Mouse (Mus musculus) midbrain, postnatal 0 days (tissue): ENCODE measurements around the gene Uqcc2. TPM values are rescaled to one million over a fixed set of nuclear protein-coding genes. Genes with fewer than 3 reads are reported as not detected.

ENCODE experiments used
- ATAC-seq: fragments of 200-750 bp; cut with Nextera tagmentation; 2 replicates; pipeline ENCODE4 v1.8.0; 2017; ENCODE audit warnings: moderate number of reproducible peaks, mild to moderate bottlenecking, moderate TSS enrichment, moderate library complexity; ENCODE audit not compliant: low FRiP score
- DNase-seq: peaks from one replicate; pipeline ENCODE4 v3.0.0-alpha.2; 2015; ENCODE audit warnings: low spot score
- H3K27ac ChIP-seq: fragments of 300-500 bp; sonication (generic); 2 replicates; pipeline ENCODE4 v1.5.1; 2014; ENCODE audit warnings: low read depth, mild to moderate bottlenecking, low read length, mixed read lengths
- H3K27me3 ChIP-seq: fragments of 300-500 bp; sonication (generic); 2 replicates; pipeline ENCODE4 v1.6.1; 2014; ENCODE audit warnings: low read length, control low read depth, mixed read lengths; ENCODE audit not compliant: insufficient read depth
- H3K36me3 ChIP-seq: fragments of 300-500 bp; sonication (generic); 2 replicates; pipeline ENCODE4 v1.6.1; 2014; ENCODE audit warnings: low read length, control low read depth, mixed read lengths; ENCODE audit not compliant: insufficient read depth
- H3K4me1 ChIP-seq: fragments of 300-500 bp; sonication (generic); 2 replicates; pipeline ENCODE4 v1.6.1; 2014; ENCODE audit warnings: mild to moderate bottlenecking, control low read depth, antibody characterized with exemption, low read length, mixed read lengths; ENCODE audit not compliant: insufficient read depth
- H3K4me2 ChIP-seq: fragments of 300-500 bp; sonication (generic); 2 replicates; pipeline ENCODE4 v1.6.1; 2014; ENCODE audit warnings: low read depth, mild to moderate bottlenecking, low read length, mixed read lengths; ENCODE audit not compliant: poor library complexity, severe bottlenecking
- H3K4me3 ChIP-seq: fragments of 300-500 bp; sonication (generic); 2 replicates; pipeline ENCODE4 v1.5.1; 2014; ENCODE audit warnings: low read depth, mild to moderate bottlenecking, low read length, moderate library complexity
- H3K9ac ChIP-seq: fragments of 300-500 bp; sonication (generic); replicated peaks from 2 replicates; pipeline ENCODE4 v1.6.1; 2014; ENCODE audit warnings: mild to moderate bottlenecking, low read length, moderate library complexity, mixed read lengths; ENCODE audit not compliant: poor library complexity, severe bottlenecking
- H3K9me3 ChIP-seq: fragments of 300-500 bp; sonication (generic); 2 replicates; pipeline ENCODE4 v1.6.1; 2016; ENCODE audit warnings: low read length, control low read depth
- CTCF ChIP-seq: IDR thresholded peaks from 2 replicates; pipeline ENCODE4 v1.5.1; 2016; ENCODE audit warnings: antibody characterized with exemption, mild to moderate bottlenecking
- WGBS: fragments of 180-500 bp; shearing (Covaris S2); extraction: QIAGEN DNeasy Blood & Tissue Kit; methylation state at CpG from one replicate; pipeline ENCODE4 v1.1.7; 2014; 5-methylcytosine and 5-hydroxymethylcytosine counted together
- polyA plus RNA-seq: library from polyadenylated mRNA; unstranded; fragments of >200 nt; fragmentation: Nextera tagmentation; extraction: Ambion mirVana; gene quantifications from 2 replicates; pipeline ENCODE4 v1.2.1, GENCODE M21; 2015
- total RNA-seq: library from RNA; depleted of rRNA; stranded (reverse); fragments of >200 nt; gene quantifications from 2 replicates; pipeline ENCODE4 v1.2.3, GENCODE M21; 2014

The Uqcc2 gene
- total and polyA plus RNA-seq, 2 experiments from 2014 or later: 213 to 453 TPM

GRCm38 (mm10) chr17:27121266-27121665, 12.4 kb downstream of the Uqcc2 start:
- no peak overlapping the region for H3K27ac ChIP-seq
- H3K4me3 ChIP-seq: no peak overlapping the region
- H3K27me3 ChIP-seq: no peaks in the 10 kb centered on the region
- no peaks in the 10 kb centered on the region for H3K9me3 ChIP-seq
- peaks cover 21% of the 10 kb centered on the region for H3K36me3 ChIP-seq
- H3K4me2 ChIP-seq: no peak overlapping the region
- peak; percentile 15; the same call in 1 of the 2 replicates for TF ChIP-seq CTCF
- ATAC-seq: no peak
- peaks cover 15% of the 10 kb centered on the region; the same call in 1 of the 2 replicates for H3K4me1 ChIP-seq
- WGBS: 28% methylated on average over 14 of the region's 14 CpGs
- DNase-seq: no peak
- H3K9ac ChIP-seq: no peak overlapping the region

- no peaks in the 10 kb centered on the region for H3K27me3 ChIP-seq
- H3K27ac ChIP-seq: no peak overlapping the region
- TF ChIP-seq CTCF: peak; percentile 83
- WGBS: 7% methylated on average over 18 of the region's 18 CpGs
- ATAC-seq (peak; percentile 47; the same call in 1 of the 2 replicates), DNase-seq (peak; percentile 77)
- peaks cover 11% of the 10 kb centered on the region; the same call in 1 of the 2 replicates for H3K4me1 ChIP-seq
- H3K9me3 ChIP-seq: no peaks in the 10 kb centered on the region
- peaks cover 21% of the 10 kb centered on the region for H3K36me3 ChIP-seq
- no peak overlapping the region for H3K4me3 ChIP-seq
- no peak overlapping the region for H3K9ac ChIP-seq
- no peak overlapping the region for H3K4me2 ChIP-seq
These were observed 13.1 kb downstream of the Uqcc2 start for GRCm38 (mm10) chr17:27120561-27121024.

GRCm38 (mm10) chr17:27119954-27120353, 13.8 kb downstream of the Uqcc2 start:
- DNase-seq: no peak
- 61% methylated on average over 8 of the region's 8 CpGs for WGBS
- no peaks in the 10 kb centered on the region for H3K9me3 ChIP-seq
- H3K4me1 ChIP-seq: peaks cover 11% of the 10 kb centered on the region; the same call in 1 of the 2 replicates
- H3K36me3 ChIP-seq: peaks cover 21% of the 10 kb centered on the region
- ATAC-seq: no peak
- no peak for TF ChIP-seq CTCF
- H3K27ac ChIP-seq: peak overlapping the region; percentile 32; the same call in 1 of the 2 replicates
- no peak overlapping the region for H3K4me3 ChIP-seq
- no peaks in the 10 kb centered on the region for H3K27me3 ChIP-seq
- H3K9ac ChIP-seq: no peak overlapping the region
- H3K4me2 ChIP-seq: no peak overlapping the region

- H3K4me3 ChIP-seq: no peak overlapping the region
- H3K9me3 ChIP-seq: no peaks in the 10 kb centered on the region
- no peak overlapping the region for H3K4me2 ChIP-seq
- 0 out of 2 replicates have a peak overlapping the region, but pooled peaks have one; percentile 32 for H3K27ac ChIP-seq
- H3K9ac ChIP-seq: no peak overlapping the region
- H3K4me1 ChIP-seq: peaks cover 11% of the 10 kb centered on the region; the same call in 1 of the 2 replicates
- 67% methylated on average over 4 of the region's 4 CpGs for WGBS
- TF ChIP-seq CTCF: no peak
- H3K27me3 ChIP-seq: no peaks in the 10 kb centered on the region
- H3K36me3 ChIP-seq: peaks cover 21% of the 10 kb centered on the region
- no peak for DNase-seq
- no peak for ATAC-seq
These were observed 14.2 kb downstream of the Uqcc2 start for GRCm38 (mm10) chr17:27119540-27119895.

GRCm38 (mm10) chr17:27118676-27119539, 14.8 kb downstream of the Uqcc2 start:
- 84% methylated on average over 25 of the region's 25 CpGs for WGBS
- Histone ChIP-seq H3K36me3 (peaks cover 18% of the 10 kb centered on the region), H3K27me3 (no peaks in the 10 kb centered on the region), H3K4me1 (peaks cover 11% of the 10 kb centered on the region; the same call in 1 of the 2 replicates), H3K27ac (no peak overlapping the region), H3K9ac (no peak overlapping the region), H3K4me2 (no peak overlapping the region), H3K4me3 (no peak overlapping the region), H3K9me3 (no peaks in the 10 kb centered on the region)
- ATAC-seq: no peak
- TF ChIP-seq CTCF: peak; percentile 45
- DNase-seq: no peak

GRCm38 (mm10) chr17:27110072-27110471, 23.6 kb downstream of the Uqcc2 start:
- H3K9me3 ChIP-seq: no peaks in the 10 kb centered on the region
- DNase-seq: no peak
- no peaks in the 10 kb centered on the region for H3K36me3 ChIP-seq
- H3K27ac ChIP-seq: no peak overlapping the region
- ATAC-seq: no peak
- H3K4me2 ChIP-seq: no peak overlapping the region
- H3K4me3 ChIP-seq: no peak overlapping the region
- 88% methylated on average over 7 of the region's 7 CpGs for WGBS
- no peak for TF ChIP-seq CTCF
- no peaks in the 10 kb centered on the region for H3K4me1 ChIP-seq
- H3K9ac ChIP-seq: no peak overlapping the region
- no peaks in the 10 kb centered on the region for H3K27me3 ChIP-seq
